Mouse (Mus musculus) kidney, embryonic 16.5 days (tissue): ENCODE results near the gene Slit3. TPM values are rescaled to one million over a fixed set of nuclear protein-coding genes. Genes with fewer than 3 reads are reported as not detected.
A peak's percentile ranks its signal among the peaks of the same experiment; 100 is the strongest.

Experiments
- ATAC-seq: fragments of 200-750 bp; cut with Nextera tagmentation; 2 replicates; pipeline ENCODE4 v1.8.0; 2017; ENCODE audit warnings: moderate TSS enrichment; ENCODE audit not compliant: low FRiP score, low TSS enrichment
- H3K27ac ChIP-seq: fragments of 300-500 bp; sonication (generic); 2 replicates; pipeline ENCODE4 v1.5.1; 2014; ENCODE audit warnings: low read length
- H3K27me3 ChIP-seq: fragments of 300-500 bp; sonication (generic); 2 replicates; pipeline ENCODE4 v1.6.1; 2014; ENCODE audit warnings: low read length, control low read depth, mixed read lengths; ENCODE audit not compliant: insufficient read depth
- H3K36me3 ChIP-seq: fragments of 300-500 bp; sonication (generic); 2 replicates; pipeline ENCODE4 v1.6.1; 2014; ENCODE audit warnings: low read length, control low read depth, mixed read lengths; ENCODE audit not compliant: insufficient read depth
- H3K4me1 ChIP-seq: fragments of 300-500 bp; sonication (generic); 2 replicates; pipeline ENCODE4 v1.6.1; 2014; ENCODE audit warnings: low read length, control low read depth, mixed read lengths; ENCODE audit not compliant: insufficient read depth
- H3K4me2 ChIP-seq: fragments of 300-500 bp; sonication (generic); replicated peaks from 2 replicates; pipeline ENCODE4 v1.6.1; 2014; ENCODE audit warnings: low read depth, low read length
- H3K4me3 ChIP-seq: fragments of 300-500 bp; sonication (generic); 2 replicates; pipeline ENCODE4 v1.5.1; 2014; ENCODE audit warnings: mild to moderate bottlenecking, low read length
- H3K9ac ChIP-seq: fragments of 300-500 bp; sonication (generic); replicated peaks from 2 replicates; pipeline ENCODE4 v1.6.1; 2014; ENCODE audit warnings: low read length
- H3K9me3 ChIP-seq: fragments of 300-500 bp; sonication (generic); 2 replicates; pipeline ENCODE4 v1.6.1; 2016; ENCODE audit warnings: low read length, control low read depth
- WGBS: fragments of 180-500 bp; shearing (Covaris S2); extraction: QIAGEN DNeasy Blood & Tissue Kit; methylation state at CpG from one replicate; pipeline ENCODE4 v1.1.7; 2014; 5-methylcytosine and 5-hydroxymethylcytosine counted together
- polyA plus RNA-seq: library from polyadenylated mRNA; unstranded; fragments of >200 nt; fragmentation: Nextera tagmentation; extraction: Ambion mirVana; gene quantifications from 2 replicates; pipeline ENCODE4 v1.2.1, GENCODE M21; 2015

The Slit3 gene
- polyA plus RNA-seq, 1 experiment from 2014 or later, result 8.3 TPM

DNA sequence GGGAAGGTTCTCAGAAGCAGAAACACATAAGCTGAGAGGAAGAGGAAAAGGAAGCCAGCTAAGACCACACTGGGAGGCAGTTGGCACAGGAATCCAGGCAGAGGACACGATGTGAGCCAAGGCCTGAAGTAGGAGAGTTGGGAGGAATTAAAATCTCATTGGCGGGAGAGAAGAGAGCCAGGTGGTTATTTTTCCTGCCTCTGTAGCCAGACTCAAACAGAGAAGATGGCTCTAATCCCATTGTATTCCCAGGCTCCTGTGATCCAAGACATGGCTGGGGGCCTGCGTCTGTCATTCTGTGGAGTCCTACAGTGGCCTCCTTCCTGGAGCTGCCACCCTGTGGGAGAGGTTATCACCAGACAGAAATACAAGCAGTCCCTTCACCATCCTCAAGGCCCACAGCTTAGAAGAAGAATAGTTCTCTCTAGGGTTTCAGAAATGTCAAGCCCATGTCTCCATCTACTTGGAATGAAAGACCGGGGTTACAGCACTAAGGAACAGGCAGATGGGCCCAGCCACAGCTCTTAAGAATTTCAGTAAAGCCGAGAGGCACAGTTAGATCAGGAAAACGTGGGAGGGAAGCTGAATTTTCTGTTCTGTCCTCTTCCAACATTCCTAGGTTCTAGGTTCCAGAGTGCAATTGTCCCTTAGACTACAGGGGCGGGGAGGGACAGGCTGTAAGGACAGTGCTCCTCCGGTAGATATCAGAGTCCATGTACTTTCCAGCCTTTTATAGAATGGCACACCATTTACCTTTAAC lies 183.4 kb downstream of the Slit3 start:
- Histone ChIP-seq H3K27ac (peak overlapping the region; percentile 51; the same call in 1 of the 2 replicates), H3K4me2 (no peak overlapping the region), H3K9me3 (no peaks in the 10 kb centered on the region), H3K9ac (no peak overlapping the region), H3K27me3 (no peaks in the 10 kb centered on the region), H3K4me3 (no peak overlapping the region), H3K4me1 (peaks cover 31% of the 10 kb centered on the region), H3K36me3 (no peaks in the 10 kb centered on the region)
- WGBS, result 76% methylated on average over 8 of the region's 8 CpGs
- ATAC-seq, result no peak

DNA sequence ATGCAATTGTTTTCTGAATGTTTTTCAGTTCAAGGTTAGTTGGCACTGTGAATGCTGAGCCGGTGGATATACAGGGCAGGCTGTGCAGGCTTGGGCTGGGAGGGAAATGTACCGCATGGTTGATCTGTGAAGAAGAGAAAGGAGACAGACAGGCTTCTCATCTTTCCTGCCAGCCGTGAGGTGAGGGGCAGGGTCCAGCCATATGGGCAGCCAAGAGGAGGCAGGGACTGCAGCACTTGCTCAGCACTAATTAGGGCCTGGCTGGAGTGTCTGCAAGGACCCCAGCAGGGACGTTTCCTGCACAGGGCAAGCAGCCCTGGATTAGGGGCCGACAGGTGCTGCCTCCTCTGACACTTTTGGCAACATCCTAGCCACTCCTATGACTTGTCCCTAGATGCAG lies 184.1 kb downstream of the Slit3 start:
- WGBS, result 28% methylated on average over 5 of the region's 5 CpGs
- peak; percentile 78 for ATAC-seq
- H3K27ac ChIP-seq, result peak overlapping the region; percentile 5; the same call in 1 of the 2 replicates
- no peak overlapping the region for H3K4me3 ChIP-seq
- peaks cover 31% of the 10 kb centered on the region for H3K4me1 ChIP-seq
- H3K36me3 ChIP-seq, result no peaks in the 10 kb centered on the region
- H3K9ac ChIP-seq, result no peak overlapping the region
- H3K9me3 ChIP-seq, result no peaks in the 10 kb centered on the region
- no peaks in the 10 kb centered on the region for H3K27me3 ChIP-seq
- H3K4me2 ChIP-seq, result no peak overlapping the region

DNA sequence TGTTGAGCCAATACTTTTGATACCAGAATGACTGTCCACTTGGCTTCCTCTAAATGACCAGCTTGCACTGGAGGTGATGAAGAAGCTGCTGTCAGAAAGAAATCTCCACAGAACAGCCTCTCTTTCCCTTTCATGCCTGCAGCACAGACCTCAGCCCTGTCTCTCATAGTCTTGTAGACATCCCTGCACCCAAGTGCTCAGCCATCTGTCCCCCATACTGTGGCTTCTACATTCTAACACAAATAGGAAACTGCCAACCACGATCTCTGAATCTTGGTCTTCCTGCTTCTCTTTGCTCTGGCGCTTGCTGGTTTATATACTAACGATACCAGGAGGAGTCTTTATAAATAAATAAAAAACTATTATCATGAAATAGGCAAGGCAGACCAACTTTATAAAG lies 184.9 kb downstream of the Slit3 start:
- ATAC-seq, result no peak
- H3K4me2 ChIP-seq, result no peak overlapping the region
- WGBS, result 84% methylated on average over 3 of the region's 3 CpGs
- no peaks in the 10 kb centered on the region for H3K36me3 ChIP-seq
- H3K4me3 ChIP-seq, result no peak overlapping the region
- H3K27me3 ChIP-seq, result no peaks in the 10 kb centered on the region
- no peak overlapping the region for H3K9ac ChIP-seq
- peaks cover 31% of the 10 kb centered on the region for H3K4me1 ChIP-seq
- no peaks in the 10 kb centered on the region for H3K9me3 ChIP-seq
- no peak overlapping the region for H3K27ac ChIP-seq

DNA sequence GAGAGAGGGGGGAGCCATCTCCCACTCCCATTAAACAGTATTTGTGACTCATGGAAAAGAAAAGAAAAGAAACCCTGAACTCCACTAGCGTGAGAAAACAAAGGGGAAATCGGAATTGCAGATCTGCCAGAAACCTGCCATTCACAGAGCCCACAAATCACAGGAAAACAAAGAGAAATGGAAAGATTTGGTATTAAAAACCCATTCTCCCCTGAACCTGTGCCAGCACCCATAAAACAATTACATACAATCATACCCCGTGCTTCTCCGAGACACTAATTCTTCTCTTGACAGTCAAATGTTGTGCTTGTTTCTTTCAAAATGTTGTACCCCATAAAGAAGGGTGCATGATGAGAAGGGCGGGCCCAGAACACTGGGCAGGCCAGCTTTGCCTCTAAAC lies 185.9 kb downstream of the Slit3 start:
- peak; percentile 16; the same call in 1 of the 2 replicates for ATAC-seq

DNA sequence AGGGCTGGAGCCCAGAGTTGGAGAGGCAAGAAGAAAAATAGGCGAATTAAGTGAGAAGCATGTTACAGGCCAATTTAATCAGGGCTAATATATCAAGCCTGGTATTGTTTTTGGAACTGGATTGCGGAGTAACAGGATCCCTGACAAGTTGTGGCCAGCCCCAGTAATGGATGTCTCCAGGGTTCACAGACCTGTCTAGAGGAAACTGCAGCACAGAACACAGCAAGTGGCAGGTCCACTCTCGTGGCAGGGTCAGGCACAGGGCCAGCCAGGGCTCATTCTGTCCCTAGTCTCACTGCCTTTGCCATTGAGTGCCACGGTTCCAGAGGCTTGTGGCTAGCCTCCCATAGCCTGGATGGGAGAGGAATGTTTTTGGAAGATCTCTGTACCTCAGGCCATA lies 187.0 kb downstream of the Slit3 start:
- Histone ChIP-seq H3K9me3 (no peaks in the 10 kb centered on the region), H3K27ac (peak overlapping the region; percentile 25; the same call in 1 of the 2 replicates), H3K9ac (no peak overlapping the region), H3K4me2 (no peak overlapping the region), H3K4me3 (no peak overlapping the region), H3K4me1 (peaks cover 31% of the 10 kb centered on the region), H3K27me3 (no peaks in the 10 kb centered on the region), H3K36me3 (no peaks in the 10 kb centered on the region)
- peak; percentile 78 for ATAC-seq
- WGBS, result 26% methylated on average over 4 of the region's 4 CpGs

More for the DNA sequence above, 185.9 kb downstream of the Slit3 start:
- H3K27ac ChIP-seq, result no peak overlapping the region
- H3K36me3 ChIP-seq, result no peaks in the 10 kb centered on the region
- no peaks in the 10 kb centered on the region for H3K9me3 ChIP-seq
- no peaks in the 10 kb centered on the region for H3K27me3 ChIP-seq
- H3K4me3 ChIP-seq, result no peak overlapping the region
- H3K9ac ChIP-seq, result no peak overlapping the region
- no peak overlapping the region for H3K4me2 ChIP-seq
- 36% methylated on average over 5 of the region's 5 CpGs for WGBS
- peaks cover 31% of the 10 kb centered on the region for H3K4me1 ChIP-seq

DNA sequence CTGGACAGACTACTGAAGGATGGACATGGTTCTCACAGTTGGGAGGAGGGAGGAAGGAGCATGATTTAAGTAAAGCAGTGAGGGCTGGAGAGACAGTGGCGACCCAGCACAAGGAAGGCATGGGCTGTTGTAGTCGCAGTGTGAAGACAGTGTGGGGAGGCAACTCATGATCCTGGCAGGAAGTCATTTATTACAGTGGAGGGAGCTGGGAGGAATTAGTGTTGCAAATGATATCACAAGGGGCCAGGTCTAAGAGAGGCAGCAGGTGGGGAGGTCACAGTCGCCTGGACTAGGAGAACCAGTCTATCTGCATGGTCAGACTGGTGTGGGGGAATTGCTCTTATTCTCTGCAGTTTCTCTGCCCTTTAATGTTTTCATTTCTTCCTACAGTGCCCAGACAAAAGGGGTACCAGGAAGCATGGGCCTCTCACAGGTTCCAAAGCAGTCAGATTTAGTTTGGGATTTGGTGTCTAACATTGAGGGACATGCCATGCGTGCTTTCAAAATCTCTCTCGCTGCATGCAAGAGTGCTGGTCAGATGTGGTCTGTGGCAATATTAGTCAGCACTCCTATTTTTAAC lies 194.5 kb downstream of the Slit3 start:
- Histone ChIP-seq H3K27me3 (no peaks in the 10 kb centered on the region), H3K4me1 (peaks cover 7% of the 10 kb centered on the region; the same call in 1 of the 2 replicates), H3K4me2 (no peak overlapping the region), H3K27ac (no peak overlapping the region), H3K36me3 (no peaks in the 10 kb centered on the region), H3K9ac (no peak overlapping the region), H3K4me3 (no peak overlapping the region), H3K9me3 (no peaks in the 10 kb centered on the region)
- 49% methylated on average over 5 of the region's 5 CpGs for WGBS
- ATAC-seq, result peak; percentile 65

DNA sequence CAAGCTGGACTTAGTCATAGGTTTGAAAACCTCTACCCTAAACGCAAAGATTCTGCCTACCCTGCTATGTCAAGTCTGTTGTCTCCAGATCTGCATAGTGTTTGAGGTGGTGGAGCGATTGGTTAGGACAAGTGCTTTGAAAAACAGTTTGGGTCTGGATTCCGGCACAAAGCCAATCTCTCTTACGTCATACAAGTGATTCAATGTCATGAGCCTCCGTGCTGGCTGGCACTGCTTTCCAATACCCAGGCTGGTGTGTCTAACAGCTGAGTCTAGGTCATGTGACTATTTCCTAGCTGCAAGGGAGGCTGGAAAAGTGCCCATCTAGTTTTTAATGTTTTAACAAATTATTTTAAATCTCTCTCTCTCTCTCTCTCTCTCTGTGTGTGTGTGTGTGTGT lies 196.2 kb downstream of the Slit3 start:
- Histone ChIP-seq H3K9me3 (no peaks in the 10 kb centered on the region), H3K27me3 (no peaks in the 10 kb centered on the region), H3K4me2 (no peak overlapping the region), H3K27ac (no peak overlapping the region), H3K36me3 (no peaks in the 10 kb centered on the region), H3K4me3 (no peak overlapping the region), H3K9ac (no peak overlapping the region), H3K4me1 (peaks cover 7% of the 10 kb centered on the region; the same call in 1 of the 2 replicates)
- no peak for ATAC-seq
- WGBS, result 94% methylated on average over 5 of the region's 5 CpGs

DNA sequence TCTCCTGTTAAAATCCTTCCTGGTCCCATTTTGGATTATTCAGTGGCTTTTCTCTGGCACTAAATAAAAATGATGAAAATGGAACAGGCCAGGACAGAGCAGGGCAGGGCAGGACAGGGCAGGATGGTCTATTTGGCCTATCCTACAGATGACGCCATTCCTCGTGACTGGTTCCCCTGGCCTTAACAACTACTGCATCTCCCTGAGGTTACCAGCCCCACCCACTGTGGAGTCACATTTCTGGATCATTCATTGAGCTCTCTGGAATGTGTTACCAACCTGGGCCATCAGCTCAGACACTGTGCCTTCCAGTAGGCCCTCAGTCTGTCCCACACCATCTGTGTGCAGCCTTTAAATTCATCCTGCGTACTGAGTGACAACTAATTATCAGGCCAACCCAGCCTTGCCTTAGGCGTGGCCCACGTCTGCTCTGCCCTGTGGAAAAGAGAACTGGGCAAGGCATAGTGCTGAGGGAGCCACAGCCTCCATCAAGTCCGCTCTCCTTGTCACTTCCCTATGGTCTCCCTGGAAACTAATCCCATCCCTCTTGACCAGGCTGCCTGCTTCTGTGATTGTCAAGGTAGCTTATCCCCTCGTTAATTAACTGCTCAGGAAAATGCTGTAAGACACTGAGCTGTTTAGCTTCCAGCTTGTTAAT lies 196.9 kb downstream of the Slit3 start:
- no peak overlapping the region for H3K4me2 ChIP-seq
- H3K4me3 ChIP-seq, result no peak overlapping the region
- no peaks in the 10 kb centered on the region for H3K27me3 ChIP-seq
- peaks cover 7% of the 10 kb centered on the region; the same call in 1 of the 2 replicates for H3K4me1 ChIP-seq
- no peaks in the 10 kb centered on the region for H3K9me3 ChIP-seq
- no peak overlapping the region for H3K27ac ChIP-seq
- WGBS, result 78% methylated on average over 7 of the region's 7 CpGs
- ATAC-seq, result peak; percentile 28
- H3K36me3 ChIP-seq, result no peaks in the 10 kb centered on the region
- no peak overlapping the region for H3K9ac ChIP-seq

DNA sequence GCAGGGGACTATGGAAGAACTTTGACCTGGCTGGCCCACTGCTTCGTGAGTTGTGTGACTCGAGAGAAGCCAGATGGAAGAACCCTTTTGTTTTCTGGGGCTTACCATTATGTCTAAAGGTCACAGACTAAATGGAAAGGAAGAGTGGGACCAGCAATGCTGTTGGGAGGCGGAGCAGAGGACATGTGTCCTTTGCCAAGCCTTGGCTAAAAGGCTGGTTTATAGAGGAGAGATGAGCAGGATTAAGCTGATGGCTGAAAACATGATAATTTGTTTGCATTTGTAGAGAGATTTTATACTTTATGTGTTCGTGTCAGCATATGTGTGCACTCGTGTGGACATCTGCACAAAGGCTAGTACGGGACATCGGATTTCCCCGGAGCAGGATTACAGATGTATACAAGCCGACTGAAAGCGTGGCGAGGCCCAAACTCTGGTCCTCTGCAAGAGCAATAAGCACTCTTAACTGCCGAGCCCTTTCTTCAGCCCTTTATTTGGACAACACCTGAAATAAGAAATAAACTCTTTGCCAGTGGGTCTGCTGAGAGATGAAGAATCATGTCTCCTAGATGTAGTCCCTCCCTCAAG lies 197.5 kb downstream of the Slit3 start:
- no peaks in the 10 kb centered on the region for H3K36me3 ChIP-seq
- no peak overlapping the region for H3K4me2 ChIP-seq
- H3K4me3 ChIP-seq, result no peak overlapping the region
- no peak for ATAC-seq
- no peak overlapping the region for H3K27ac ChIP-seq
- H3K4me1 ChIP-seq, result peaks cover 7% of the 10 kb centered on the region; the same call in 1 of the 2 replicates
- no peaks in the 10 kb centered on the region for H3K9me3 ChIP-seq
- no peaks in the 10 kb centered on the region for H3K27me3 ChIP-seq
- no peak overlapping the region for H3K9ac ChIP-seq
- 81% methylated on average over 12 of the region's 12 CpGs for WGBS
